Mouse (Mus musculus) intestine, embryonic 16.5 days (tissue): ENCODE measurements around the gene Thap12. TPM values are rescaled to one million over a fixed set of nuclear protein-coding genes. Genes with fewer than 3 reads are reported as not detected.

Experiments
- ATAC-seq: fragments of 200-750 bp; cut with Nextera tagmentation; 2 replicates; pipeline ENCODE4 v1.8.0; 2017; ENCODE audit warnings: moderate TSS enrichment, moderate library complexity
- H3K27ac ChIP-seq: fragments of 300-500 bp; sonication (generic); 2 replicates; pipeline ENCODE4 v1.5.1; 2014; ENCODE audit warnings: mild to moderate bottlenecking, low read length
- H3K27me3 ChIP-seq: fragments of 300-500 bp; sonication (generic); replicated peaks from 2 replicates; pipeline ENCODE4 v1.6.1; 2014; ENCODE audit warnings: low read length, control low read depth, mixed read lengths; ENCODE audit not compliant: control insufficient read depth, insufficient read depth
- H3K36me3 ChIP-seq: fragments of 300-500 bp; sonication (generic); 2 replicates; pipeline ENCODE4 v1.6.1; 2014; ENCODE audit warnings: low read length, control low read depth; ENCODE audit not compliant: control insufficient read depth, insufficient read depth
- H3K4me1 ChIP-seq: fragments of 300-500 bp; sonication (generic); 2 replicates; pipeline ENCODE4 v1.6.1; 2014; ENCODE audit warnings: low read length, control low read depth, mixed read lengths; ENCODE audit not compliant: control insufficient read depth, insufficient read depth
- H3K4me2 ChIP-seq: fragments of 300-500 bp; sonication (generic); 2 replicates; pipeline ENCODE4 v1.6.1; 2014; ENCODE audit warnings: low read depth, low read length, control low read depth
- H3K4me3 ChIP-seq: fragments of 300-500 bp; sonication (generic); 2 replicates; pipeline ENCODE4 v1.5.1; 2014; ENCODE audit warnings: mild to moderate bottlenecking, low read length
- H3K9ac ChIP-seq: fragments of 300-500 bp; sonication (generic); 2 replicates; pipeline ENCODE4 v1.6.1; 2014; ENCODE audit warnings: low read depth, low read length
- H3K9me3 ChIP-seq: fragments of 300-500 bp; sonication (generic); 2 replicates; pipeline ENCODE4 v1.6.1; 2016; ENCODE audit warnings: low read length, control low read depth; ENCODE audit not compliant: control insufficient read depth
- WGBS: fragments of 180-500 bp; shearing (Covaris S2); extraction: QIAGEN DNeasy Blood & Tissue Kit; methylation state at CpG from one replicate; pipeline ENCODE4 v1.1.7; 2014; 5-methylcytosine and 5-hydroxymethylcytosine counted together
- polyA plus RNA-seq: library from polyadenylated mRNA; unstranded; fragments of >200 nt; fragmentation: Nextera tagmentation; extraction: Ambion mirVana; gene quantifications from 2 replicates; pipeline ENCODE4 v1.2.1, GENCODE M21; 2015

Gene Thap12
- polyA plus RNA-seq, 1 experiment from 2014 or later, result 28.8 TPM

DNA sequence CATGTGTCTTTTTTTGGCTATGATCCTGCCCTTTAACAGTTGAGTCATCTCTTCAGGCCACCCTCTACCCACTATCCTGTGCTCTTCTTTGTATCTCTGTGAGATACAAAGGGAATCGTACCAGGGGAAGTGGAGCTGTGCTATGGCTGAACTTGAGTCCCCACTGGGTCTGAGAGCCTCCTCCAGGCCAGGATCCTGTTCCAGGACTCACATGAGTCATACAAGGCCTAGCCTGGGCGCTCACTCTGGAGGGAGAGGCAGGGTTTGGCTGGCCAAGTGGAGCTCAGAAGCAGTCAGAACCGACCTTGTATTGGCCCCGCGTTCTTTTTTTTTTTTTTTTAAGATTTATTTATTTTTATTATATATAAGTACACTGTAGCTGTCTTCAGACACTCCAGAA is 57.2 kb downstream of the Thap12 start:
- H3K36me3 ChIP-seq, result no peaks in the 10 kb centered on the region
- no peak for ATAC-seq
- no peak overlapping the region for H3K27ac ChIP-seq
- 90% methylated on average over 5 of the region's 5 CpGs for WGBS
- no peaks in the 10 kb centered on the region for H3K27me3 ChIP-seq
- no peak overlapping the region for H3K9ac ChIP-seq
- no peaks in the 10 kb centered on the region for H3K9me3 ChIP-seq
- H3K4me3 ChIP-seq, result no peak overlapping the region
- H3K4me2 ChIP-seq, result no peak overlapping the region
- no peaks in the 10 kb centered on the region for H3K4me1 ChIP-seq

DNA sequence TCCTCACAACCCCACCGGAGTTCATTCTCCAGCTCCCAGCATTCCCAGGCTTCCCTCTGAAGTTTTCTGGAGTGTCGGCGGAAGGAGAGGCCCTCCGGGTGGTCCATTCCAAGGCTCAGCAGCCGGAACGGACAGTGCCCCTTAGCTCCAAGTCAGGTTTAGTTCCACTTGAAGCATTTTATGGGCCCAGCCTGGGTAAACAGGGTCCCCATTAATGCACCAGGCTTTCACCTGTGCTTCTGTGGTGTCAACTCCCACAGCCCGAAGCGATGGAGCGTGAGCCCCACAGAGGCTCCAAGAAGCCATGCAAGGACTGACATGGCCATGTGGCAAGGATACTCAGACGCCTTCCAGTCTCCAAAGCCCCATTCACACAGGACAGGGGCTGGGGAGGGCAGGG is 61.0 kb downstream of the Thap12 start:
- Histone ChIP-seq H3K36me3 (no peaks in the 10 kb centered on the region), H3K4me2 (no peak overlapping the region), H3K9ac (no peak overlapping the region), H3K4me3 (no peak overlapping the region), H3K27ac (no peak overlapping the region), H3K4me1 (no peaks in the 10 kb centered on the region), H3K27me3 (no peaks in the 10 kb centered on the region), H3K9me3 (0 out of 2 replicates have a peak, but pooled peaks cover 4% of the 10 kb centered on the region)
- ATAC-seq, result no peak
- 83% methylated on average over 10 of the region's 10 CpGs for WGBS

DNA sequence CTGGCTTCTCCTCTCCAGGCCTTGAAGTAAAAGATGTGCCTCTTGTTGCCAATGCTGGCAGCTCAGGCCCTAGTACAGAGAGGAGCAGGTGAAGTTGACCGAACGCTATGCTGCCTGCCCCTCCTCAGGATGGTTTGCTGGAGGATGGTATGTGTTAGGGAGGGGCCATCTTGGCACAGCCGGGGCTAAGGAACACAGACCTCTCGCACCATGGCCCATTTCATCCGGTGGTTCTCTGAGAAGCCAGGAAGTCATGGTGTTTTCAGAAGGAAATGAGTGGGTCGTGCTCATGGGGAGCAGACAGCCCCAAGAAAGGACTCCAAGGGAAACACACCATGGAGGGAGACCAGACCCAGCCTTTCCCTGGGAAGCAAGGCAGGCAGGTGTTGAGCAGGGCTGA is 64.4 kb downstream of the Thap12 start:
- WGBS, result 75% methylated on average over 6 of the region's 6 CpGs
- Histone ChIP-seq H3K4me1 (peaks cover 14% of the 10 kb centered on the region; the same call in 1 of the 2 replicates), H3K4me3 (no peak overlapping the region), H3K36me3 (no peaks in the 10 kb centered on the region), H3K9ac (no peak overlapping the region), H3K27ac (no peak overlapping the region), H3K4me2 (no peak overlapping the region), H3K27me3 (no peaks in the 10 kb centered on the region), H3K9me3 (0 out of 2 replicates have a peak, but pooled peaks cover 4% of the 10 kb centered on the region)
- no peak for ATAC-seq

Other genes with a start within 250 kb of the Thap12 start
- 11.3 and 13.7 TPM in 2 replicates for gene Lrrc32, start 213.8 kb upstream of the Thap12 start, polyA plus RNA-seq
- gene Emsy, start 46.3 kb upstream of the Thap12 start, polyA plus RNA-seq, result 14.6 and 16.3 TPM in 2 replicates
- gene Wnt11, start 132.0 kb downstream of the Thap12 start, polyA plus RNA-seq, result 1.8 and 2.0 TPM in 2 replicates